Mouse (Mus musculus) olfactory bulb, adult 2 months (tissue): ENCODE results near the gene Kcne2. TPM values are rescaled to one million over a fixed set of nuclear protein-coding genes. Genes with fewer than 3 reads are reported as not detected.
A peak's percentile ranks its signal among the peaks of the same experiment; 100 is the strongest.

Experiments used
- H3K27ac ChIP-seq: fragments of 200-500 bp; 2 replicates; pipeline ENCODE4 v1.5.1; 2012; ENCODE audit warnings: low read depth, low read length; ENCODE audit not compliant: insufficient read depth
- H3K4me1 ChIP-seq: fragments of 200-500 bp; 2 replicates; pipeline ENCODE4 v1.6.1; 2012; ENCODE audit warnings: low read length; ENCODE audit not compliant: control insufficient read depth, insufficient read depth
- H3K4me3 ChIP-seq: fragments of 200-500 bp; 2 replicates; pipeline ENCODE4 v1.5.1; 2012; ENCODE audit warnings: mild to moderate bottlenecking, low read depth, low read length, moderate library complexity; ENCODE audit not compliant: insufficient read depth
- CTCF ChIP-seq: fragments of 200-500 bp; IDR thresholded peaks from 2 replicates; pipeline ENCODE4 v1.5.1; 2012; ENCODE audit warnings: low read depth, mild to moderate bottlenecking, low read length, moderate library complexity; ENCODE audit not compliant: insufficient read depth
- POLR2A ChIP-seq: fragments of 200-500 bp; IDR thresholded peaks from 2 replicates; pipeline ENCODE4 v1.6.1; 2012; ENCODE audit warnings: mild to moderate bottlenecking, low read depth, low read length, moderate library complexity; ENCODE audit not compliant: insufficient read depth
- WGBS: fragments of 180-500 bp; shearing (Covaris S2); methylation state at CpG from one replicate; pipeline ENCODE4 v1.1.7; 2018; 5-methylcytosine and 5-hydroxymethylcytosine counted together
- polyA plus RNA-seq: library from polyadenylated mRNA; stranded (reverse); fragments of >200 nt; gene quantifications from 2 replicates; pipeline ENCODE4 v1.2.4, GENCODE M21; 2012; ENCODE audit warnings: low replicate concordance; ENCODE audit not compliant: missing spikeins, insufficient read depth, insufficient read length

Kcne2 gene
- polyA plus RNA-seq, 1 experiment: not detected

DNA sequence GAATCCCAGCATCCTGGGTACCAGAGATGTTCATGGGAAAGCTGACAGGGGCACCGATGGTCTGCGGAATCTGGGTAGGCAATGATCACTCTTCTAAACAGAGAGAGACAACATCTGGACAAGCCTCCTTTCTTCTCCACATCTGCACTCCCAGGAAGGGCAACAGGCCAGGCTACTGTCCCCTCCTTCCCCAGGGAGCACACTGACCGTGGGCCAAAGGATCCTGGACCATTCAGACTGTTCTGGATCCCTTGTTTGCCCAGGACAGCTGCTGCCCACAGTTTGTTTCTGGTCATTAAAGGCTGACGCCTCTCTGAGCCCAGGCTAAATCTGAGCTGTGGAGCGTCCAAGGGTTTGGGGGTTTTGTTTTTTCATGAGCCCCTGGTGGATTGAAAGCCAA, 9.5 kb upstream of the Kcne2 start:
- peaks cover 2% of the 10 kb centered on the region; the same call in 1 of the 2 replicates for H3K4me1 ChIP-seq
- TF ChIP-seq CTCF (no peak), POLR2A (no peak)
- no peak overlapping the region for H3K4me3 ChIP-seq
- no peak overlapping the region for H3K27ac ChIP-seq
- WGBS: 78% methylated on average over 5 of the region's 5 CpGs

DNA sequence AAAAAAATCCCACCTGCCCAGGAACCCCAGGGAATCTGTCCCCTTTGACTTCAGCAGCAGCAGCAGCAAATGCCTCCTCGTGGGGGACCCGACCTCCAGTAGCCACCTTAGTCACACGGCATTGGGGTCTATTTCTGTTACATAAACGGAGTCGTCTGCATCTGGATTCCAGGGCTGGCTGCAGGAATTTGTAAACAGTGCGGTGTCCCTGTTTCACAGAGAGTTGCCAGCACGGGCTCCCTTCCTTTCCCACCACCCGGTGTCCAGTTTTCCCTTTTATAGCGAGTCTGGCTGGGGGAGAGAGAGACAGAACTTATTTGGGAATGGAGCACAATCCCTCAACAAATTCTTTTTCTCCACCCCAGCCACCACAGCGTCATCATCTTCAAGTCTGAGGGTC, 7.1 kb upstream of the Kcne2 start:
- no peak overlapping the region for H3K4me3 ChIP-seq
- H3K27ac ChIP-seq: no peak overlapping the region
- 59% methylated on average over 10 of the region's 10 CpGs for WGBS
- no peak for TF ChIP-seq POLR2A
- TF ChIP-seq CTCF: no peak
- peaks cover 2% of the 10 kb centered on the region; the same call in 1 of the 2 replicates for H3K4me1 ChIP-seq

DNA sequence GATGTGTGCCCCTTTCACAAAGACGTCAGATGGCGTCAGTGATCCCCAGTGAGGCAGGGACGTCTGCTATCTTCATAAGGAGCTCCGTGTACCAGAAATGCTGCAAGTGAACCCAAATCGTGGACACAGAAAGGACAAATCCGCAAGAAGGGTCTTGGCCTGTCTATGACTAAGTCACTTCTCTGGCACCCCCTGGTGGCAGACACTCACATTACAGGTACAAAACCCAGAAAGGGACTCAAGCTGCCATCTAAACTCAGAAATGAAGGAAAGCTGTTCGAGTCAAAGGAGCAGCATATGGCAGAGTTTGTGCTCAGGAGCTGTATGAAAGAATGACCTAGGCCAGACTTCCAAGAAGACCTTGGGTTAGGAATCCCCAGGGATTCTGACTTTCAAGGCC, 5.6 kb upstream of the Kcne2 start:
- Histone ChIP-seq H3K4me3 (no peak overlapping the region), H3K4me1 (peaks cover 2% of the 10 kb centered on the region; the same call in 1 of the 2 replicates), H3K27ac (no peak overlapping the region)
- TF ChIP-seq CTCF: 0 out of 2 replicates have a peak, but pooled peaks have one; percentile 25
- TF ChIP-seq POLR2A: no peak
- WGBS: 5% methylated on average over 7 of the region's 7 CpGs

DNA sequence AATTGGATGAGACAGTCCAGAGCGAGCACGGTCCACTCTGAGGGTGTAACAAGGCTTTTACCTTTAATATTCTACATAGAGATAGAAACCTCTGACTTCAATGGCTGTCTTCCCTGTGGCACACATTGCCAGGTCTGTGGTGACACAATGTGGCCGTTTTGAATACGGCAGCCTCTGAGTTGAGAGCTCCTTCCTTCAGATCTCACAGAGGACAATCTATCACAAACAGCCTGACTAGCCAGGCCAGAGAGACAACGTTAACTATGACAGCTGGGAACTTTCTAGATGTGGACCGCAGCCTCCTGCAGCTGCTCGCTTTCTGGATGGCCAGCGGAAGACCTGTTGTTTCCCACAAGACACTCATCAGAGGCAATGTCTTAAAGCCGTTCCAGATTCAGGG, 3.4 kb upstream of the Kcne2 start:
- TF ChIP-seq POLR2A (no peak), CTCF (peak; percentile 40; the same call in 1 of the 2 replicates)
- no peaks in the 10 kb centered on the region; the same call in 1 of the 2 replicates for H3K4me1 ChIP-seq
- WGBS: 89% methylated on average over 9 of the region's 9 CpGs
- H3K4me3 ChIP-seq: no peak overlapping the region
- no peak overlapping the region for H3K27ac ChIP-seq

DNA sequence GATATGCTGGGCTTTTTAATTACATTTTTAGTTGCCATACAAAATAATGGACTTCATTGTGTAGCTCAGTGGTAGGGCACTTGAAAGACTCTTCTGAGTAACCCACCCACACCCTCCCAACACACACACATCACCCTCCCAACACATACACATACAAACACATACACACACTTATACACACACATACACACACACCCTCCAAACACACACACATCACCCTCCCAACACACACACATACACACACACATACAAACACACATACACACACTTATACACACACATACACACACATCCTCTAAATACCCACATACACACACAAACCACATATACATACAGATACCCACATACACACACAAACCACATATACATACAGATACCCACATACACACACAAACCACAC, 2.1 kb upstream of the Kcne2 start:
- Histone ChIP-seq H3K4me1 (no peaks in the 10 kb centered on the region; the same call in 1 of the 2 replicates), H3K27ac (no peak overlapping the region), H3K4me3 (no peak overlapping the region)
- no peak for TF ChIP-seq CTCF
- no peak for TF ChIP-seq POLR2A

DNA sequence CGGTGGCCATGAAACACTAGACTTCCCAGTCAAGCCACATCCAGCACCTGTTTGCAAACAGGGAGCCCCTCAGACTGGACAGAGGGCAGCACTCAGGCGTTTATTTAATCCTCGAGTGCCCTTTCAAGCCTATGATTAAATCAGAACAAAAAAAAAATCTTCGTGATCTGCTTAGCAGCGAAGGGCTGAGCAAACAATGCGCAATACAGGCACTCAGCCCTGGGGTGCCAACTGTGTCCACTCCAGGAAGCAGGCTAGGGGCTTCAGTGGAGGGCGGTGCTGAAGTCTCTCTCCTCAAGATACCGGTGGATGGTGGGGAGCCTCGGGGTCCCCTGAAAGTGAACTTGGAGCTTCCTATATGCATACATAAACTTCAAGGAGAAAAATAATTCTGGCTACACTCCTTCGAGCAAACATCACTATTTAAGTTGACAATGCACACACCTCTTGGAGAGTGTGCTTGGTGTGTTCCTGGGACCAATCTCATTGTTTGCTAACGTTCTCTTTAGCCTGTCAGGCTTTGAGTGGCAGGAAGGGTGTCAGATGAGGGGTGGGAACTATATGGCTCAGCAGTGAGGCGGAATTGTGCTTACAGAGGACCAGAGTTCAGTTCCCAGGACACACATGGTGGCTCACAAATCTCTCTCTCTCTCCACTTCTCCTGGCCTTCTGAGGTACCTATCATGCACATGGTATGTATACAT, 2.2 kb downstream of the Kcne2 start:
- 34% methylated on average over 12 of the region's 12 CpGs for WGBS
- no peaks in the 10 kb centered on the region for H3K4me1 ChIP-seq
- H3K27ac ChIP-seq: no peak overlapping the region
- no peak overlapping the region for H3K4me3 ChIP-seq
- TF ChIP-seq CTCF (no peak), POLR2A (no peak)

DNA sequence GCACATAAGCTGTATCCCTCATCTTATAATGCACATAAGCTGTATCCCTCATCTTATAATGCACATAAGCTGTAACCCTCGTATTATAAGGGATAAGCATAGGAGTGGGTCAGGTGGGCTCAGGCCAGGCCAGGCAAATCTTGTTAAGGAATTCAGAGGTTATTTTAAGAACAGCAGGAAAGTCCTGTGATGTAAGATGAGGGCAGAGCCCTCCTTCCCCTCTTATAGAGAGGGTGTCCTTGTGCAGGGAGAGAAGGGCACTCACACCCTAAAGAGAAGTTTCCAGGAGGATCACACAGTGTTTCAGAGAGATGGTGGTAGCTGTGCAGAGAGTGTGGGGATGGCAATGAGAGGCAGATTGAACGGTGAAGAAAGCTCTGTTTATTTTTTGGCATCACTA, 3.1 kb downstream of the Kcne2 start:
- H3K27ac ChIP-seq: no peak overlapping the region
- TF ChIP-seq CTCF: no peak
- TF ChIP-seq POLR2A: no peak
- WGBS: 82% methylated on average over 2 of the region's 2 CpGs
- H3K4me3 ChIP-seq: no peak overlapping the region
- H3K4me1 ChIP-seq: no peaks in the 10 kb centered on the region

DNA sequence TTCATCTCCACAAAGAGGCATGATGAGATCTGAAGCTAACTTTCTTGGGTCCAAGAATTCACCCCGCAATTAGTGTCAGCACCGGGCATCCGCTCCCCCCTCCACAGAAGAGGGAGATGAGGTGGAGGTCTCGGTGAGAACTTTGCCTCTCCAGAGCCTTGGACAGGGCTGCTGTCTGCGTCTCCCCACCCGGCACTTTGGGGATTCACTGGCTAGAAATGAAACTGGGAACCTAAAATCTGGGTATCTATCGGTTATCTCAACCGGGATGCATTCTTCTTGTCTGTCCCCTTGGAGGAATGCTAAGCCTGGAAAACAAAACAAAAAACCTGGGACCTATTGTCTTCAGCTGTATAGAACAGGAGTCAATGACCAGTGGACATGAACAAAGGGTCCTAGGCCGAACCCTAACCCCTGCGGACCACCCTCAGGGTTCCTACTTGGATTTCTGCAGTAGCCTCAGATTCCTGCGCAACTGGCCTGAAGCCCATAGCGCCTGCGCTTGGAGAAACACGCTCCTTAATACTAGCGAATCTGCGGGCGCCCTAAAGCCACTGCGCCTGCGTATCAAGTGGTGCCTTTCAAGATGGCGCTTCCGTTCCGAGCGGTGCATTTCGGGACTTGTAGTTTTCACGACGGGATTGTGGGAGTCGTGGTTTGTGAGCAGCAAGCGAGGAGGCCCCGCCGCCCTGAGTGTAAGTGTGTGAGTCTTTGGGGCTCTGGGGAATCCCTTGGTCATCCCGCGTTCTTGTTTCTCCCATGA, 8.6 kb downstream of the Kcne2 start, which contains the start of gene Smim11:
Smim11 (plus strand) TSS at position 638 of the 763 bp plus-strand sequence.
- H3K27ac ChIP-seq: peak within 1 kb of the TSS; percentile 56
- TF ChIP-seq POLR2A (peak; percentile 84), CTCF (no peak)
- WGBS: 4% methylated on average over 32 of the region's 32 CpGs
- peak within 1 kb of the TSS; percentile 72 for H3K4me3 ChIP-seq
- peaks cover 11% of the 10 kb centered on the region for H3K4me1 ChIP-seq

DNA sequence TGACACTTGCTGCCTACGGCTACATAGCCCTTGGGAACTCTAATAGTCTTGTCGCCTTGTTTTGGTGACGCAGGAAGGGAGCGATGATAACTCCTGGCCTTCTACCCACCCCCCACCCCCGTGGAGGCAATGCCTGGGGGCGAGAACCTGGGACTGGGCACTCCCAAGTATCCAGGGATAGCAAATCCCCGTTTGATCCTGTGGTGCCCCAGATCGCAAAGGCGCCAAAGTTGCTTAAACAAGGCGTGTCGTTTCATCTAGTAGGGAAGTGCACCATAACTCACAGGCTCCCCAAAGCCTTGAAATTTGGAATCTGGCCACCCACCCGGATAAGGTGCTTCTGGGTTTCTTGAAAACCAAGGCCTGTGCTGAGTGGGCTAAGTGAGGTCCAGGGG, 9.2 kb downstream of the Kcne2 start:
- TF ChIP-seq CTCF: no peak
- no peak; the same call in 1 of the 2 replicates for TF ChIP-seq POLR2A

More for the DNA sequence above, 9.2 kb downstream of the Kcne2 start:
- peaks cover 11% of the 10 kb centered on the region for H3K4me1 ChIP-seq
- peak overlapping the region; percentile 72 for H3K4me3 ChIP-seq
- H3K27ac ChIP-seq: 0 out of 2 replicates have a peak overlapping the region, but pooled peaks have one; percentile 30
- under 1% methylated on average over 12 of the region's 12 CpGs for whole genome bisulfite sequencing
